Mouse (Mus musculus): ENCODE measurements at regions not wholly inside any gene's neighbourhood (a gene's known extent, or its start where the extent isn't known, plus 50 kb on each side); places are given as distances from the start of the nearest gene placed in this dataset.

- no peak for DNase-seq
These were observed 62.6 kb downstream of the Perp start for GRCm38 (mm10) chr10:18907276-18907960.

- DNase-seq = no peak
These were observed 64.5 kb downstream of the Perp start for GRCm38 (mm10) chr10:18909307-18909706.

GRCm38 (mm10) chr10:18910898-18911297 lies 66.1 kb downstream of the Perp start:
- DNase-seq = peak; percentile 27

- peak; percentile 14 for DNase-seq
These were observed 72.3 kb downstream of the Perp start for GRCm38 (mm10) chr10:18917120-18917616.

- DNase-seq = no peak
These were observed 78.4 kb downstream of the Perp start for GRCm38 (mm10) chr10:18923088-18923821.

GRCm38 (mm10) chr10:18927811-18928210 lies 83.0 kb downstream of the Perp start:
- no peak for DNase-seq

- no peak for DNase-seq
These were observed 84.1 kb downstream of the Tnfaip3 start for GRCm38 (mm10) chr10:18931344-18931743.

GRCm38 (mm10) chr10:18941447-18941846 lies 74.0 kb downstream of the Tnfaip3 start:
- DNase-seq = no peak

- DNase-seq = no peak
These were observed 73.5 kb downstream of the Tnfaip3 start for GRCm38 (mm10) chr10:18941908-18942307.

GRCm38 (mm10) chr10:18943296-18944075 lies 72.0 kb downstream of the Tnfaip3 start:
- DNase-seq = no peak

- DNase-seq = no peak
These were observed 68.7 kb downstream of the Tnfaip3 start for GRCm38 (mm10) chr10:18946727-18947126.

All from adrenal gland, adult 2 months (tissue).